Mouse (Mus musculus) liver, embryonic 12.5 days (tissue): ENCODE results near the gene Klf12. TPM values are rescaled to one million over a fixed set of nuclear protein-coding genes. Genes with fewer than 3 reads are reported as not detected.

Experiments
- ATAC-seq: fragments of 200-750 bp; cut with Nextera tagmentation; 2 replicates; pipeline ENCODE4 v1.8.0; 2017; ENCODE audit warnings: moderate number of reproducible peaks, mild to moderate bottlenecking, moderate library complexity
- H3K27ac ChIP-seq: fragments of 300-500 bp; sonication (generic); 2 replicates; pipeline ENCODE4 v1.5.1; 2016; ENCODE audit warnings: mild to moderate bottlenecking
- H3K27me3 ChIP-seq: fragments of 300-500 bp; sonication (generic); replicated peaks from 2 replicates; pipeline ENCODE4 v1.6.1; 2016; ENCODE audit warnings: mild to moderate bottlenecking, moderate library complexity
- H3K36me3 ChIP-seq: fragments of 300-500 bp; sonication (generic); 2 replicates; pipeline ENCODE4 v1.6.1; 2016; ENCODE audit warnings: mild to moderate bottlenecking, moderate library complexity
- H3K4me1 ChIP-seq: fragments of 300-500 bp; sonication (generic); 2 replicates; pipeline ENCODE4 v1.6.1; 2016
- H3K4me2 ChIP-seq: fragments of 300-500 bp; sonication (generic); 2 replicates; pipeline ENCODE4 v1.6.1; 2016; ENCODE audit warnings: mild to moderate bottlenecking, moderate library complexity
- H3K4me3 ChIP-seq: fragments of 300-500 bp; sonication (generic); 2 replicates; pipeline ENCODE4 v1.5.1; 2016; ENCODE audit warnings: mild to moderate bottlenecking, moderate library complexity
- H3K9ac ChIP-seq: fragments of 300-500 bp; sonication (generic); 2 replicates; pipeline ENCODE4 v1.6.1; 2016; ENCODE audit warnings: mild to moderate bottlenecking, moderate library complexity
- H3K9me3 ChIP-seq: fragments of 300-500 bp; sonication (generic); replicated peaks from 2 replicates; pipeline ENCODE4 v1.6.1; 2016; ENCODE audit warnings: mild to moderate bottlenecking, moderate library complexity
- WGBS: fragments of 180-500 bp; shearing (Covaris S2); methylation state at CpG from one replicate; pipeline ENCODE4 v1.1.7; 2016; ENCODE audit not compliant: insufficient replicate concordance; 5-methylcytosine and 5-hydroxymethylcytosine counted together
- polyA plus RNA-seq: library from polyadenylated mRNA; unstranded; fragments of >200 nt; fragmentation: Nextera tagmentation; extraction: Ambion mirVana; gene quantifications from 2 replicates; pipeline ENCODE4 v1.2.1, GENCODE M21; 2016

Klf12 gene
- polyA plus RNA-seq, 1 experiment from 2014 or later = 5.4 TPM

GRCm38 (mm10) chr14:100113419-100113818 is 171.1 kb downstream of the Klf12 start:
- 0 out of 2 replicates have a peak, but pooled peaks cover 2% of the 10 kb centered on the region for H3K4me1 ChIP-seq
- WGBS = 67% methylated on average over 6 of the region's 6 CpGs
- no peak overlapping the region for H3K9ac ChIP-seq
- H3K27me3 ChIP-seq = no peaks in the 10 kb centered on the region
- no peak overlapping the region for H3K27ac ChIP-seq
- H3K36me3 ChIP-seq = no peaks in the 10 kb centered on the region; the same call in 1 of the 2 replicates
- no peaks in the 10 kb centered on the region for H3K9me3 ChIP-seq
- ATAC-seq = no peak
- no peak overlapping the region for H3K4me3 ChIP-seq
- H3K4me2 ChIP-seq = no peak overlapping the region

GRCm38 (mm10) chr14:100111735-100112134 is 172.7 kb downstream of the Klf12 start:
- no peaks in the 10 kb centered on the region for H3K9me3 ChIP-seq
- ATAC-seq = peak; percentile 32
- no peaks in the 10 kb centered on the region; the same call in 1 of the 2 replicates for H3K36me3 ChIP-seq
- H3K4me3 ChIP-seq = no peak overlapping the region
- H3K9ac ChIP-seq = no peak overlapping the region
- no peak overlapping the region for H3K4me2 ChIP-seq
- 0 out of 2 replicates have a peak, but pooled peaks cover 2% of the 10 kb centered on the region for H3K4me1 ChIP-seq
- no peak overlapping the region for H3K27ac ChIP-seq
- H3K27me3 ChIP-seq = no peaks in the 10 kb centered on the region
- WGBS = 21% methylated on average over 1 of the region's 1 CpGs

- ATAC-seq = no peak
- Histone ChIP-seq H3K27ac (no peak overlapping the region), H3K27me3 (no peaks in the 10 kb centered on the region), H3K36me3 (no peaks in the 10 kb centered on the region; the same call in 1 of the 2 replicates), H3K9ac (no peak overlapping the region), H3K9me3 (no peaks in the 10 kb centered on the region), H3K4me3 (no peak overlapping the region), H3K4me1 (0 out of 2 replicates have a peak, but pooled peaks cover 2% of the 10 kb centered on the region), H3K4me2 (no peak overlapping the region)
- 66% methylated on average over 6 of the region's 6 CpGs for WGBS
Observed at GRCm38 (mm10) chr14:100109563-100109962, 174.9 kb downstream of the Klf12 start.

- 74% methylated on average over 10 of the region's 10 CpGs for WGBS
- no peak overlapping the region for H3K4me3 ChIP-seq
- no peak overlapping the region for H3K9ac ChIP-seq
- no peak overlapping the region for H3K27ac ChIP-seq
- H3K27me3 ChIP-seq = no peaks in the 10 kb centered on the region
- H3K36me3 ChIP-seq = no peaks in the 10 kb centered on the region; the same call in 1 of the 2 replicates
- H3K4me1 ChIP-seq = no peaks in the 10 kb centered on the region
- ATAC-seq = no peak
- no peak overlapping the region for H3K4me2 ChIP-seq
- H3K9me3 ChIP-seq = no peaks in the 10 kb centered on the region
Observed at GRCm38 (mm10) chr14:100105570-100105969, 178.9 kb downstream of the Klf12 start.

- no peak for ATAC-seq
- H3K9me3 ChIP-seq = no peaks in the 10 kb centered on the region
- H3K27me3 ChIP-seq = no peaks in the 10 kb centered on the region
- no peak overlapping the region for H3K4me3 ChIP-seq
- no peak overlapping the region for H3K27ac ChIP-seq
- 79% methylated on average over 12 of the region's 12 CpGs for WGBS
- no peaks in the 10 kb centered on the region for H3K4me1 ChIP-seq
- no peaks in the 10 kb centered on the region; the same call in 1 of the 2 replicates for H3K36me3 ChIP-seq
- H3K9ac ChIP-seq = no peak overlapping the region
- H3K4me2 ChIP-seq = no peak overlapping the region
Observed at GRCm38 (mm10) chr14:100104818-100105217, 179.7 kb downstream of the Klf12 start.

GRCm38 (mm10) chr14:100103818-100104217 is 180.7 kb downstream of the Klf12 start:
- Histone ChIP-seq H3K36me3 (no peaks in the 10 kb centered on the region; the same call in 1 of the 2 replicates), H3K4me2 (no peak overlapping the region), H3K9me3 (no peaks in the 10 kb centered on the region), H3K27ac (no peak overlapping the region), H3K27me3 (no peaks in the 10 kb centered on the region), H3K4me3 (no peak overlapping the region), H3K4me1 (no peaks in the 10 kb centered on the region), H3K9ac (no peak overlapping the region)
- WGBS = 77% methylated on average over 6 of the region's 6 CpGs
- ATAC-seq = no peak

GRCm38 (mm10) chr14:100097208-100098189 is 187.0 kb downstream of the Klf12 start:
- ATAC-seq = no peak
- Histone ChIP-seq H3K27me3 (no peaks in the 10 kb centered on the region), H3K4me2 (no peak overlapping the region), H3K9ac (no peak overlapping the region), H3K9me3 (no peaks in the 10 kb centered on the region), H3K36me3 (no peaks in the 10 kb centered on the region), H3K27ac (no peak overlapping the region), H3K4me3 (no peak overlapping the region), H3K4me1 (0 out of 2 replicates have a peak, but pooled peaks cover 4% of the 10 kb centered on the region)
- WGBS = 69% methylated on average over 10 of the region's 10 CpGs

GRCm38 (mm10) chr14:100095730-100096129 is 188.7 kb downstream of the Klf12 start:
- Histone ChIP-seq H3K4me3 (no peak overlapping the region), H3K4me1 (0 out of 2 replicates have a peak, but pooled peaks cover 4% of the 10 kb centered on the region), H3K9me3 (no peaks in the 10 kb centered on the region), H3K36me3 (no peaks in the 10 kb centered on the region), H3K27ac (no peak overlapping the region), H3K27me3 (no peaks in the 10 kb centered on the region), H3K9ac (no peak overlapping the region), H3K4me2 (no peak overlapping the region)
- no peak for ATAC-seq
- 52% methylated on average over 3 of the region's 3 CpGs for WGBS

GRCm38 (mm10) chr14:100090517-100090916 is 194.0 kb downstream of the Klf12 start:
- ATAC-seq = no peak
- Histone ChIP-seq H3K4me2 (no peak overlapping the region), H3K4me3 (no peak overlapping the region), H3K27me3 (no peaks in the 10 kb centered on the region), H3K9ac (no peak overlapping the region), H3K36me3 (no peaks in the 10 kb centered on the region), H3K4me1 (no peaks in the 10 kb centered on the region), H3K9me3 (no peaks in the 10 kb centered on the region), H3K27ac (no peak overlapping the region)
- 79% methylated on average over 1 of the region's 1 CpGs for WGBS

- Histone ChIP-seq H3K4me2 (no peak overlapping the region), H3K4me3 (no peak overlapping the region), H3K27ac (no peak overlapping the region), H3K4me1 (no peaks in the 10 kb centered on the region), H3K27me3 (no peaks in the 10 kb centered on the region), H3K36me3 (no peaks in the 10 kb centered on the region), H3K9ac (no peak overlapping the region), H3K9me3 (no peaks in the 10 kb centered on the region)
- no peak for ATAC-seq
- 33% methylated on average over 4 of the region's 4 CpGs for WGBS
Observed at GRCm38 (mm10) chr14:100079620-100080019, 204.9 kb downstream of the Klf12 start.

GRCm38 (mm10) chr14:100072431-100073195 is 211.9 kb downstream of the Klf12 start:
- Histone ChIP-seq H3K4me2 (no peak overlapping the region), H3K4me3 (no peak overlapping the region), H3K9me3 (no peaks in the 10 kb centered on the region), H3K36me3 (no peaks in the 10 kb centered on the region), H3K27me3 (no peaks in the 10 kb centered on the region), H3K27ac (no peak overlapping the region), H3K4me1 (no peaks in the 10 kb centered on the region), H3K9ac (no peak overlapping the region)
- no peak for ATAC-seq
- WGBS = 78% methylated on average over 12 of the region's 12 CpGs
